Mouse (Mus musculus) ES-E14 (cell line): Measurements from ENCODE around the gene Smc2. TPM values are rescaled to one million over a fixed set of nuclear protein-coding genes. Genes with fewer than 3 reads are reported as not detected.
"Not testable (repeated sequence)": the region's sequence is repeated elsewhere in the genome, so short reads cannot be mapped to it uniquely, and the experiment has no call there.

ENCODE experiments used
- DNase-seq: peaks from one replicate; pipeline ENCODE4 v3.0.0-alpha.2; 2013; ENCODE audit warnings: low read depth, low spot score
- H3K27ac ChIP-seq: 2 replicates; pipeline ENCODE4 v1.5.1; 2012; ENCODE audit warnings: low read depth, mild to moderate bottlenecking, low read length, moderate library complexity, mixed read lengths; ENCODE audit not compliant: poor library complexity, insufficient read depth, severe bottlenecking
- H3K36me3 ChIP-seq: 2 replicates; pipeline ENCODE4 v1.6.1; 2012; ENCODE audit warnings: mild to moderate bottlenecking, low read length, moderate library complexity, mixed read lengths; ENCODE audit not compliant: control insufficient read depth, poor library complexity, insufficient read depth, severe bottlenecking
- H3K4me1 ChIP-seq, 2 experiments: fragments of 150-350 bp in 1 of 2; sonication (generic) in 1 of 2; 2 replicates each; pipeline ENCODE4 v1.6.1; 2012; ENCODE audit warnings: low read length in 2 of 2, mild to moderate bottlenecking in 1 of 2, mixed read lengths in 1 of 2; ENCODE audit not compliant: control insufficient read depth in 2 of 2, insufficient read depth in 2 of 2, poor library complexity in 1 of 2
- H3K4me3 ChIP-seq, 2 experiments: fragments of 150-350 bp in 1 of 2; sonication (generic) in 1 of 2; 2 replicates each; pipeline ENCODE4 v1.5.1; 2012; ENCODE audit warnings: low read length in 2 of 2, low read depth in 1 of 2, mild to moderate bottlenecking in 1 of 2, mixed read lengths in 1 of 2; ENCODE audit not compliant: insufficient read depth in 1 of 2, poor library complexity in 1 of 2, severe bottlenecking in 1 of 2
- H3K9ac ChIP-seq: 2 replicates; pipeline ENCODE4 v1.6.1; 2012; ENCODE audit warnings: low read depth, mild to moderate bottlenecking, low read length, mixed read lengths; ENCODE audit not compliant: poor library complexity, insufficient read depth, severe bottlenecking
- H3K9me3 ChIP-seq: fragments of 150-350 bp; sonication (generic); 2 replicates; pipeline ENCODE4 v1.6.1; 2012; ENCODE audit warnings: low read depth, mild to moderate bottlenecking, low read length; ENCODE audit not compliant: control insufficient read depth, insufficient read depth
- CHD2 ChIP-seq: IDR thresholded peaks from 2 replicates; pipeline ENCODE4 v1.6.1; 2014; ENCODE audit warnings: mild to moderate bottlenecking, low read depth, low read length, inconsistent platforms
- HCFC1 ChIP-seq: IDR thresholded peaks from 2 replicates; pipeline ENCODE4 v1.6.1; 2012; ENCODE audit warnings: low read length, inconsistent platforms, borderline replicate concordance; ENCODE audit not compliant: insufficient read depth
- MAFK ChIP-seq: IDR thresholded peaks from 2 replicates; pipeline ENCODE4 v1.6.1; 2014; ENCODE audit warnings: mild to moderate bottlenecking, low read depth, low read length, inconsistent platforms; ENCODE audit not compliant: insufficient read depth
- ZC3H11A ChIP-seq: IDR thresholded peaks from 2 replicates; pipeline ENCODE4 v1.6.1; 2012; ENCODE audit warnings: low read depth, mild to moderate bottlenecking, inconsistent platforms, low read length, borderline replicate concordance
- ZNF384 ChIP-seq: IDR thresholded peaks from 2 replicates; pipeline ENCODE4 v1.6.1; 2012; ENCODE audit warnings: low read depth, low read length, inconsistent platforms
- in situ Hi-C, 2 experiments: fragments of 600-800 bp; cut with MboI; formaldehyde crosslinking; loops; one replicate each; pipeline ENCODE4 v1.15.1; 2025; ENCODE audit warnings: low sequenced_read_pairs in 2 of 2, inconsistent platforms in 1 of 2; ENCODE audit not compliant: unreplicated experiment in 2 of 2
- total RNA-seq: library from RNA; depleted of rRNA; stranded (reverse); fragments of 300-350 nt; gene quantifications from 2 replicates; pipeline ENCODE4 v1.2.3, GENCODE M21; 2012; rRNA removed

Smc2 gene
- total RNA-seq, result 64.1 and 84.4 TPM in 2 replicates

GRCm38 (mm10) chr4:52438886-52439664, at the start of gene Smc2:
Gene Smc2, plus strand, starts transcription at chr4:52439243.
- H3K27ac ChIP-seq, result peak within 1 kb of the TSS; percentile 64
- no peaks in the 10 kb centered on the region for H3K9me3 ChIP-seq
- peak; percentile 91 for DNase-seq
- peak; percentile 73 for TF ChIP-seq HCFC1
- no peak for TF ChIP-seq ZNF384
- H3K4me1 ChIP-seq, result no peaks in the 10 kb centered on the region
- in situ Hi-C loops, result no loop called here
- peaks cover 9% of the 10 kb centered on the region for H3K36me3 ChIP-seq
- H3K4me3 ChIP-seq, result peak within 1 kb of the TSS; percentile 79 to 98
- peak within 1 kb of the TSS; percentile 99 for H3K9ac ChIP-seq

- Histone ChIP-seq H3K9me3 (no peaks in the 10 kb centered on the region), H3K27ac (no peak overlapping the region), H3K4me1 (no peaks in the 10 kb centered on the region), H3K4me3 (no peak overlapping the region), H3K9ac (no peak overlapping the region), H3K36me3 (no peaks in the 10 kb centered on the region)
- in situ Hi-C loops, result no loop called here
- no peak for DNase-seq
- no peak for TF ChIP-seq CHD2
- TF ChIP-seq MAFK, result no peak
- no peak for TF ChIP-seq HCFC1
- no peak for TF ChIP-seq ZC3H11A
- TF ChIP-seq ZNF384, result no peak
These were observed 27.5 kb upstream of the Smc2 start for GRCm38 (mm10) chr4:52411587-52411986.

DNA sequence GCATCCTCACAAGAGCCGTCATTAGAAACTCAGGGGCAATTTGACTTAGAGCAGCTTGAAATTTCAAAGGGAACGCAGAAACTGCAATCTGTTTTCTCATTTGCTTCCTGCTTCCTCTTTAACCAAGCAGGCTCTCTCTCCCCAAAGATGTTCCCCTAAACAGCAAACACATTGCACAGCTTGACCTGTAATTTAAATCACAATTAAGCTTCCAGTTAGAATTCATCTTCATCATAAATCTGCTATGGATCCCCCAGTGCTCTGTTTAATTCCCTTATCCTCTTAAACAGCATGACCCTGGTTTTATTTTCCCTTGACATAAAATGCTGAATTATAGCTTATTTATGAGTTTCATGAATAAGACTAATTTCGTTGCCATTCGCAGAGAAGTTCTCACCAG, 15.4 kb upstream of the Smc2 start:
- Histone ChIP-seq H3K36me3 (no peaks in the 10 kb centered on the region), H3K9ac (no peak overlapping the region), H3K27ac (no peak overlapping the region), H3K4me3 (no peak overlapping the region), H3K9me3 (no peaks in the 10 kb centered on the region), H3K4me1 (peaks cover 0 to 4% of the 10 kb centered on the region in 2 experiments; a peak in 1 of 4 replicates)
- in situ Hi-C loops, result no loop called here
- no peak for DNase-seq
- no peak for TF ChIP-seq CHD2
- no peak for TF ChIP-seq MAFK
- TF ChIP-seq ZNF384, result no peak
- TF ChIP-seq ZC3H11A, result no peak
- TF ChIP-seq HCFC1, result no peak

- TF ChIP-seq ZNF384 (no peak), ZC3H11A (no peak), CHD2 (no peak), MAFK (no peak), HCFC1 (no peak)
- Histone ChIP-seq H3K9me3 (no peaks in the 10 kb centered on the region), H3K27ac (no peak overlapping the region), H3K9ac (no peak overlapping the region), H3K36me3 (no peaks in the 10 kb centered on the region), H3K4me3 (no peak overlapping the region), H3K4me1 (peaks cover 0 to 4% of the 10 kb centered on the region in 2 experiments; a peak in 1 of 4 replicates)
- no peak for DNase-seq
- in situ Hi-C loops, result no loop called here
These were observed 9.5 kb upstream of the Smc2 start for GRCm38 (mm10) chr4:52429310-52430198.

- H3K9ac ChIP-seq, DNase-seq, in situ Hi-C loops, H3K36me3 ChIP-seq, H3K27ac ChIP-seq, H3K4me3 ChIP-seq, H3K9me3 ChIP-seq, H3K4me1 ChIP-seq: not testable (repeated sequence)
These were observed 3.5 kb upstream of the Smc2 start for GRCm38 (mm10) chr4:52435551-52435950.
